Mouse (Mus musculus): ENCODE data around the gene Lhx6.

DNA sequence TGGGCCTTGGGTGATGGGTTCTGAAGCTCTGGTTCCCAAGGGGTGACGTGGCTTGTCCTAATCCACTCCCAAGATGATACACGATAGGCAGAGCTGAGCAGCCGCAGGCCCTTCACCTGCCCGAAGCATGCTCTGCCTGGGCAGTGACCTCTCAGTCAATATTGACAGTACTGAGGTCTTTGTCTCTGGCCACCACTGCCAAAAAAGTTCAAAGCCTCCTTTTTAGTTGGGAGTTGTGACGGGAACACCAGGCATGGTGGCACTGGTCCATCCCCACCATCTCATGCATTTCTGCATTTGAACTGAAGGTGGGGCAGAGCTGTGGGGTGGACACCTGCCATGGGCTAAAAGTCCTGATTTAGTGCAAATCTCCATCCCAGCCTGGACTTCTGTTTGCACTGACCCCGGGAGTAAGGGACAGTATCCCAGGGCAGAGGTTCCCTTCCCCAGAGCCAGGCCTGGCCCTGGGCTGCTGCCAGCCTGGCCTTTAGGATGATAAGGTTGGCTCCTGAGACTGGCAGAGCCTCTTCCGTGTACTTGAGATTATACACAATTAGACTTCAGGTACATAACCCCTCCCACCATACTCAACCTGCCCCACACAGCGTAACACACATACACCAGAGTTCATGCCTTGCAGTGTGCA, 33.4 kb downstream of the Lhx6 start:
- TF ChIP-seq CTCF (IDR thresholded peaks at IDR 0.05; ENCODE audit: extremely low read depth, insufficient read depth, insufficient read length, insufficient replicate concordance) (no peak), POLR2A (IDR thresholded peaks at IDR 0.05; ENCODE audit: low read depth, low read length) (no peak)

Measured in spleen, adult 2 months (tissue).